Mouse (Mus musculus) monocyte, adult 5-6 weeks (primary cell): ENCODE data around the gene Mgll. TPM values are rescaled to one million over a fixed set of nuclear protein-coding genes. Genes with fewer than 3 reads are reported as not detected.

Experiments used
- ATAC-seq: fragments of 153-309, 156-312 bp; replicated peaks from 2 replicates; pipeline ENCODE4 v1.8.0; 2017; ENCODE audit warnings: mild to moderate bottlenecking; ENCODE audit not compliant: low TSS enrichment, insufficient number of reproducible peaks, severe bottlenecking, poor library complexity, low FRiP score
- total RNA-seq: library from RNA; stranded (forward); fragments of 200-1000, 200-491, 200-594 nt; gene quantifications from 3 replicates; pipeline ENCODE4 v1.2.3, GENCODE M21; 2017

Gene Mgll
- total RNA-seq, 1 experiment from 2014 or later = 3.9 TPM

- ATAC-seq = no peak
Measured at GRCm38 (mm10) chr6:88837999-88838398, 113.8 kb downstream of the Mgll start.

DNA sequence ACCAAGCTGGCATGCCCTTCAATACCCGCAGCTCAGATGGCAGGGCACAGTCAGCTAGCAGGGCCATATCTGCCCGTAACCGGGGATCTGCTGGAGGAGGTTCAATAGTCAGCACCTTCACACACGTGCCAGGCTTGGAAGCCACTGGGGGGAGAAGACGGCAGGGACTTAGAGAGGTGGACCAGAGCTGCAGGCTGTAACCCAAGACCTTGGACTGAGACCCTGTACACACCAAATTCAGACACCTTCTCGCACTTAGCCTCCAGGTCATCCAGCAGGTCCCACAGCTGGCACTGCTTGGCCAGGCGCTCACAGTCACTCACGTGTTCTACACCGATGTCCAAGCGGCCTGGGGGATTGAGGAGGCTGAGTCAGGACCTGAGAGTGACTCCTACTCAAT lies 114.4 kb downstream of the Mgll start:
- no peak for ATAC-seq

DNA sequence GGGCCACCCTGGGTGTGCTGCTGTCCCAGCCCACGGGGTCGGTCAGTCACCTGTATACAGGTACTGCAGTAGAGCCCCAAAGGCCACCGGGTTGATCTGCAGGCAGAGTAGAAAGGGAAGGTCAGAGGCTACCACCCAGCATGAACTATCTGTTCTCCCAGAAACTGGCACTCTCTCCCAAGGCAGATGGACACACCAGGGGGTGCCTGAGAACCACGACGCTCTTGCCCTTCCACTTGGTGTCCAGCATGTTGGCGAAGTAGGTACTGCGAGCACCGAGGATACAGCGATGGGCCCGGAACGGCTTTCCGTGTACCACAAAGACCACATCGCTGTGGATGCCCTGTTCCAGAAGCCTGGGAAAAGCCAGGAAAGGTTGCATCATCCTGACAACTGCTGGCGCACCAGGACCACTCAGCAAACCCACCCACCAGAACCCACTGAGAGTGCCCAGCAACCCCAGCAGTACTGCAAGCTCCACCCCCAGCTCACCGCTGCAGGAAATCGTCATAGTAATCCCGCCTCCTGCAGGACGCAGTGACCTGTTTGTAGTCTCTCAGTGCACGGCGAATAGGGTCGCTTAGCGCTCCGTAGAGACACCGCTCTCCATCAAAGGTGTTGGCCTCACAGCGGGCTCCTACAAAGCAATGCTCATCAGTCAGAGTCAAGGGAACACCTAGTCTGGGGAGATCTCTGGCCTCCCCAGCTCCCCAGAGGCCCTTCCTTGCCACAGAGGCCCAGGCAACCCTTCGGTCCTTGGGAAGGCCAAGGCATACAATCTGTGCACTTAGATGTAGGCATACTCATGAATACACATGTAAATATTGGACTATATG lies 115.1 kb downstream of the Mgll start:
- ATAC-seq = no peak

- ATAC-seq = no peak
Measured at GRCm38 (mm10) chr6:88840211-88840610, 116.0 kb downstream of the Mgll start.

GRCm38 (mm10) chr6:88840791-88841513 lies 116.7 kb downstream of the Mgll start:
- no peak for ATAC-seq

DNA sequence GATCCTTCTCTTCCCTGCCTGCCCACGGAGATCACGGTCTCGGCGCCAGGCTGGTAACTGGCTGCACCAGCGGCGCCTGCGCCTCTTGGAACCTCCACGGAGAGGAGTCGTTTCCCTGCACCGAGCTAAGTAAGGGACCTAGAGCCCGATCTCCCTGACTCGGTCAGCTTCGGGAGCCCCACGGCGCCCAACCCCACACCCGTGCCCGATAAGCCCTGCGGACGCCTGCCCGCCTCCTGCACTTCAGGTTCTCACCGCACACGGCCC lies 117.2 kb downstream of the Mgll start:
- ATAC-seq = no peak

DNA sequence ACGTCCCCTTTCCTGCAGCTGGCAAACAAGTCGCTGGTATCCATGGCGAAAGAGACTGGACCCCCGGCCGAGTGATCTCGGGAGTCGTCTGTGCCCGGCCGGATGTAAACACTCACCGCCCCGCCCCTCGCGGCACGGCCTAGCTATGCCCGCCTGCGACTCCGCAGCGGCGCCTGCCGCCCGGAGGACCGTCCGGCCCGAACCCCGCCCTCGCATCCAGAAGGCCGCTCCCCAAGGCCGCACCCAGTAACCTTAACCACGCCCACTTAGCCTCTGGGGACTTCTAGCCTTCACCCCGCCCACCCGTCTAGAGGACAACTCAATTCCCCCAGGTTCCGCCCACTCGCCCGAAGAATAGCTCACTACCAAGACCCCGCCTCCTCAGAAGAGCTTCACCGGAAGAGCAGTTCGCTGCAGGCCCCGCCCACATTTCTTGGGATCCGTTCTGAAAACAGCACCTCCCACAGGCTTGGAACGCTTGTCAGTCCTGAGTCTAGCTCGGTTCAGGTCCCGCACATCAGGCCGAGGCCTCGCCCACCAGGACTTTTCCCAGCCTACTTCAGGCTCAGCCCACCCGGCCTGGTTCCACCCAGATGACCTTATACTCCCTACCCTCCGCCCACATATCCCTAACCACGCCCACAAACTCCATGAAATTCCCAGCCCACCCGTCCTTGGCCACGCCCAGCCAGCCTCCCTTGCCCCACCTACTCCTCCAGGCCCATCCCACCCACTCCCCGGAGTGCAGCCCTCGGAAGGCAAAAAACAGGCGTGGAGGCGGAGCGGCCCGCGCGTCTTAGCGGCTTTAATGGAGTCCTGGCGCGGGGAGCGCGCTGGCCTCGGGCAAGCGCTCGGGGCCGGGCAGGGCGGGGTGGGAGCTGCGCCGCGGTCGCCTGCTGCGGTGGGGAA lies 117.8 kb downstream of the Mgll start, which contains the start of gene Abtb1:
TSS of gene Abtb1 (minus strand) at position 204 of the 909 bp plus-strand sequence.
- peak; percentile 79 for ATAC-seq

- no peak for ATAC-seq
Measured at GRCm38 (mm10) chr6:88842731-88843151, 118.5 kb downstream of the Mgll start.

- no peak for ATAC-seq
Measured at GRCm38 (mm10) chr6:88843241-88843640, 119.0 kb downstream of the Mgll start.

- no peak for ATAC-seq
Measured at GRCm38 (mm10) chr6:88843781-88844725, 119.8 kb downstream of the Mgll start.

DNA sequence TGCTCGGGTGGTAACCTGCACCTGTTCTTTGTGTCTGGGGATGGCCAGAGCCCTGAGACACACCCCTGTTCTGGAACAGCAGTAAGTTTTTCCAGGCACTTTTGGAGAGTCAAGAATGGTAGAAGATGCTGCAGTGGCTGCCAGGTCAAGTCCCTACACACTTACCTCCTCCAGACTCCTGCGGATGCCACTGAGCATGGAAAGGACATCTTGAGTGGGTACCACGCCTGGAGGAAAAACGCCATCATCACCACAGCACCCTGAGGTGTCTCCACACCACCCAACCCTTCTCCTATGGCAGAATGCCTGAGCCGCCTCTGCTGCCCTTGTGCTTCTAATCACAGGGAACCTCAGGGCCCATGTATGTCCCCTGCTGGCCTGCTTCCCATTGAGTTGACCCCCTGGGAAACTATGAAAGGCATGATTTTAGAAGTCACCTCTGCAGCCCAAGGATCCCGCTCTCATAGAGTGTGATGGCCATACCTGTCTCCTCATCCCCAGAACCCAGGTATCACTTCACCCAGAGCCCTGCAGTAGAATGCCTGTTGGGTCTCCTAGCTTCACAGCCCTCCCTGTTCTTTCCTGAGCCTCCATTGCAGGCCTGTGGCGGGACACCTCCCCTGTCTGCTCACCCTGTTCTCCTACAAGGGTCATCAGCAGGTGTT lies 120.8 kb downstream of the Mgll start:
- no peak for ATAC-seq

DNA sequence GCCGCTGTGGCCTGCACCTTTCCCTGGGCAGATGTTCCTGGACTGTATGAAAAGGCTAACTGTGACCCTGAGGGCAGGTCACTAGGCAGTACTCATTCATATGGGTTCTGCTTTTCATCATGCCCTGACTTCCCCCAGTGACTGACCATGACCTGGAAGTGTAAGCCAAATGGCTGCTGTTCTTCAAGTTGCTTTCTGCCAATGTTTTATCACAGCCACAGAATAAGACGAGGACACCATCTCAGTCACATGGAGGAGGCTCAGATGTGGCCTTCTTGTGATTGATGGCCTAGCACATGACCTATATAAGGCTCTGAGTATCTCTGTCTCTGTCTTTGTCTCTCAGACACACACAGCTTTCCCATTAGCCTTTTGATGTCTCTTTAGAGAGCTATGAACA lies 123.4 kb downstream of the Mgll start:
- no peak for ATAC-seq

DNA sequence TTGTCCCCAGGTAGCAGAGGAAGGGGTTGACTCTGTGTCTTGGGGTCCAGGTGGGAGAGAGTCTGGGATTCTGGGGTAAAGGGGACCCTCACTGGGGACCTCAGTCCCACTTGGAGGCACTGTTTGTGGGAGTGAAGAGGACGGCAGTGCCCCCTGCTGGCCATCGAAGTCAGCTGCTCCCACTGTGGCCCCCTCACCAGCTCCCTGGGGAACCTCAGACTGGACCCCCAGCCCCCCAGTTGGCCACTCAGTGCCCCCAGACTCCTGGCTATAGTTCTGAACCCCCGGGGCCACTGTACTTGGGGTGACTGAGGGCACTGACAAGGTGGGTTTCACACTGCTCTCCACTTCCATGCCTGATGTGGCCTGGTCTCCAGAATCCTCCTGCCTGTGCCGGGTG lies 125.1 kb downstream of the Mgll start:
- no peak for ATAC-seq

DNA sequence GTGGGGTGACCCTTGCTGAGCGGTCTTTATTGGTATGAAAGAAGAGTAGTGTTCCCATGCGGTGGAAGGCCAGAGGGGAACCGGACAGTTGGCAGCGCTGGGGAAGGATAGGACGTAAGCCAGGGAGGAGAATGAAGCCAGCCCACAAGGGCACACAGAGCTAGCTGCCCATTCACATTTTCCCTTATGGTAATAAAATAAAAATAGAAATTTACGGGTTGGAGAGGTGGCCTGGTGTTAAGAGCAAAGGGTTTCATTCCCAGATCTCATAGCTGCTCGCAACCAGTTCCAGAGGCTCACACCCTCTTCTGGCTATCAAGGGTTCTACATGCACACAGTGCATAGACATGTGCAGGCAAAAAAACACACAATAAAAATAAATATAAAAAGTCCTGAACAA lies 125.8 kb downstream of the Mgll start:
- ATAC-seq = no peak

DNA sequence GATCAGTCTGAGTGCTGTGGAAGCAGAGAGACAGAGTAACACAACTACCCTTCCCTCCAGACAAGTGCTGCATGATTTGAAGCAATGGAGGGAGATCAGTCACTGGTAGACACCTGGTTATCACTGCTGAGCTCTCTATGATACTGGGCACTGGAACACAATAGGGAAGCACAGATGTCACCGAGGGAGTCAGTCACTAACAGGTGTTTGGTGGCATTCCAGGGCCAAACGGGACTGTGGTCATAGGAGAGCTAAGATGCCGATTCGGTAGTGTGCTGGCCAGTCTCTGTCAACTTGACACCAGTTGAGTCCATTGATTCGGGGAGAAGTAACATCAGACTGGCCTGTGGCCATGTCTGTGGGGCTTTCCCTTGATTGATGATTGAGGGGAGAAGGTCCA lies 130.3 kb downstream of the Mgll start:
- ATAC-seq = no peak

DNA sequence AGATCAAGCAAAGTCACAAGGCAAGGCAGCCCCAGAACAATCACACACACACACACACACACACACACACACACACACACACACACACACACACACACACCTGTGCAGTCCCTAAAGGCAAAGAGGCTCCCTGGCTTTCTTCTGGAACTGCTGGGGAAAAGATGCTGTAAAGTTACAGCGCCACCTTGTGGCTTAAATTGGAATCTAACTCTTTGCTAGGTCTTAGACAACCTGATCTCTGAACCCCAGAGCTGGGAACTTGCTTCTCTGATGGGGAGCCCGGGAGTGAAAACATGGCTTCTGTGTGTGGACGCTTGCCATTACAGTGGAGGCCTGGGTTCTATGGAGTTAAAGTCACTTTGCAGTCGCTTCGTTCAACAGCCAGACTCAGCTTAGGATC lies 131.4 kb downstream of the Mgll start:
- peak; percentile 23; the same call in 1 of the 2 replicates for ATAC-seq

DNA sequence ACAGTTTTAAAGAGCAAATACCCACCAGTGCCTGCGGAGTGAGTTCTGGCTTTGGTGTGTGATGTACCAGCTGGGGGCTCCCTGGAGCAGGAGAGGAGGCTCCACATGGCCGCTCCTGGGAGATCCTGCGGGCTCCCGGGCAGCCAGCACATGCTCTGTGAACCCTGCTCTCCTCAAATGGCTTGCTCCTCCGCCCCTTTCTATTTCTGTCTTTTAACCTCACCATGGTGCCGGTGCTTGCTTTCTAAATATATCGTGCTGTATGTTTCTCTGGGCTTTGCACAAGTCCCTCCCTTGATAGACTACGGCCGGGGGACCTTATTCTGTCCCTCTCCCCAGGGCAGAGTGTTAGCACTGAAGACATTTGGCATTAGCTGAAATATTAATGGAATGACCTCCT lies 133.0 kb downstream of the Mgll start:
- ATAC-seq = no peak

DNA sequence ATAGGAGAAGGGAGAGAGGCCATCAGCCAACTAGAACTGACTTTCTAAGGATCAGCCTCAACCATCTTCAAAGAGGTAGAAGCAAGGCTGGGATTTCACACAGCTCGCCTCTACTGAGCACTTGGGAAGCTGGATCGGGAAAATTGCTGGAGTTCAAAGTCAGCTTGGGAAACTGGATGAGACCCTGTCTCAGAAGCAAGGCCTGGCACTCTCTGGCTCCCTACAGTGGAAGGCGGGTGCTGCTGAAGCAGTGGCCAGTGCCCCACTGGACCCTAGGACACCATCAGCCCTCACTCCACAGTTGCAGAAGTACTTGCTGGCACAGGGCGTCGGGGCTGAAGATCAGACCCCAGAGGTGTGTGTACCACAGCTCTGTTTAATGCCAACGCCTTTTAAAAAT lies 133.6 kb downstream of the Mgll start:
- no peak for ATAC-seq
